Mouse (Mus musculus): Measurements from ENCODE around the gene Fancm.
"Not testable (repeated sequence)": the region's sequence is repeated elsewhere in the genome, so short reads cannot be mapped to it uniquely, and the experiment has no call there.

The Fancm gene

GRCm38 (mm10) chr12:65075085-65075732 lies at the start of gene Fancm:
Gene Fancm (plus strand): TSS chr12:65075603.
- peak; percentile 84 for DNase-seq

- no peak for DNase-seq
Measured at GRCm38 (mm10) chr12:65035839-65036189, 39.6 kb upstream of the Fancm start.

GRCm38 (mm10) chr12:65036190-65036870 lies 39.1 kb upstream of the Fancm start, which contains the start of gene Prpf39:
Gene Prpf39 (plus strand): TSS chr12:65036333.
- DNase-seq = peak; percentile 90

DNA sequence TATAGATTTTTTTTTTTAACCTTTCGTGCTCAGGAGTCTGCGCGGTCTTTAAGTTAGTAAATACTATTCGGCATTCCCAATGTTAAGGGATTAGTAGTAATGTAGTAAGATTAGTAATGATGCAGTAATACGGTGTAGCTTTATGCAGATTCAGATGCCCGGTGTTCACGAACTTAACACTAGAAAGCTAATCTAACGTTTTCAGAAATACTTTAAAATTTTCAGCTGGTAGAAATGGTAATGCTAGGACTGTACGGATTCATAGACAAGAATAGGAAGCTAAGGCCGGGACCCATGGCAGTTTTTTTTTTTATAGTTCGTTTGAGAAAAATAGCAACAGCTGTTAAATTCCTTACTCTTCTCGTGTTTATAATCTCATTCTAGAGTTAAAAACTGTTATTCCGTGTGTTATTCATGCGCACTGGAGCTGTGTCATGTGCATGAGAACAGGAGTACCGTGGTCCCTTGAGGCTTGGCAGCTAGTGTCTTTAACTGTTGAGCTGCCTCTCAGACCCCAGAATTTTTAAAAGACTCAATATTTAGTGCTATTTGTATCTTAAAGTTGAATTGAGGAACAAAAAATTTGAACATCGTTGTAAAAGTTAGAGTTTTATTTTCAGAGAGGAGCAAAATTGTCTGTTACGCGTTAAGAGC lies 38.4 kb upstream of the Fancm start:
- no peak for DNase-seq

GRCm38 (mm10) chr12:65037546-65037937 lies 37.9 kb upstream of the Fancm start:
- DNase-seq = no peak

DNA sequence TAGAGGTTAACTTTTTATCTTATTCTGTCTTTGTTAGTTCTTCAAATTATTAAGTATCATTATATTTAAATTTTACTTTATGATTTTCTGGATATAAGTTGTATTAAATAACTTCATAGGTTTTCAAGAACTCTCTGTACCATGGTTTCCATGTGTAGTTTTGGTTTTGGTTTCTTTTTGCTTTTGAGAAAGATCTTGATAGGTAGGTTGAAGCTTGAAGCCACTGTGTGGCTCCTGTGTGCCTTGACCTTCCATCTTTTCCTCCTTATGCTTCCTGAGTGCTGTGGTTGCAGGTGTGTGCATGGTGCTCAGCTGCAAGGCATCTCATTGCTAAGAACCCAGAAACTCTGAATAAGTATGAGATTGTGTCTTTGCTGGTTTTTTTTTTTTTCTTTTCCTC lies 26.6 kb upstream of the Fancm start:
- no peak for DNase-seq

DNA sequence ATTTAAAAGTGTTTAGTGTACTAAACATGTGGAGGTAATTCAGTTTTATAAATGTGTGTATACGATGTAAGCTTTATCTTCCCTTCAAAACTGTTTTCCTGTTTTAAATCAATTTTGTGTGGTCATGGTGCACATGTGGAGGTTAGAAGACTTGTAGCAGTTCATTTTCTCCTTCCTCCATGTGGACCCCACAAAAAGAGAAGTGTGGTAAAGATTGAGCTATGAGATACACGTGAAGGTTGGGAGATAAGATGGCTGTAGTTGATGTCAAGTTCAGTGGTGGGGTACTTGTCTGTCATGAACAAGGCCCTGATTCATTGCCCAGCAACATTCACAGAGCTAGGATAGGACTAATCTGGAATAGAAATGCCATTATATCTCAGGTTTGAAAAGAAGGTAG lies 17.2 kb upstream of the Fancm start:
- DNase-seq = no peak

DNA sequence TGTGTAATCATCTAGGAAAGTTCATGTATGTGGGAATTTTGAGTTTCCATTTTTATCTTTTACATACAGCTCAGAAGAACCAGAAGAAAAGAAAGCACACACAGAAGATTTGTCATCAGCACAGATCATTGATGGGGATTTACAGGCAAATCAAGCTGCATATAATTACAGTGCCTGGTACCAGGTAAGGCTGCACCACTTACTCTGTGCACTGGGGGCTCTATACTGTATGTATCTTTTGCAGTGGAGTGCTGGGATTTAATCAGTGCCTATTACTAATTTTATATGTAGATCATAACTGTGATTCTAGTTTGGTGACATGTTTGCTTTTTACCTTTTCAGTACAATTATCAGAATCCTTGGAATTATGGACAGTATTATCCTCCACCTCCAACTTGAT lies 14.3 kb upstream of the Fancm start:
- no peak for DNase-seq

GRCm38 (mm10) chr12:65065241-65065640 lies 10.2 kb upstream of the Fancm start:
- DNase-seq = no peak

GRCm38 (mm10) chr12:65066234-65066633 lies 9.2 kb upstream of the Fancm start:
- no peak for DNase-seq

- DNase-seq = no peak
Measured at GRCm38 (mm10) chr12:65068409-65068808, 7.0 kb upstream of the Fancm start.

DNA sequence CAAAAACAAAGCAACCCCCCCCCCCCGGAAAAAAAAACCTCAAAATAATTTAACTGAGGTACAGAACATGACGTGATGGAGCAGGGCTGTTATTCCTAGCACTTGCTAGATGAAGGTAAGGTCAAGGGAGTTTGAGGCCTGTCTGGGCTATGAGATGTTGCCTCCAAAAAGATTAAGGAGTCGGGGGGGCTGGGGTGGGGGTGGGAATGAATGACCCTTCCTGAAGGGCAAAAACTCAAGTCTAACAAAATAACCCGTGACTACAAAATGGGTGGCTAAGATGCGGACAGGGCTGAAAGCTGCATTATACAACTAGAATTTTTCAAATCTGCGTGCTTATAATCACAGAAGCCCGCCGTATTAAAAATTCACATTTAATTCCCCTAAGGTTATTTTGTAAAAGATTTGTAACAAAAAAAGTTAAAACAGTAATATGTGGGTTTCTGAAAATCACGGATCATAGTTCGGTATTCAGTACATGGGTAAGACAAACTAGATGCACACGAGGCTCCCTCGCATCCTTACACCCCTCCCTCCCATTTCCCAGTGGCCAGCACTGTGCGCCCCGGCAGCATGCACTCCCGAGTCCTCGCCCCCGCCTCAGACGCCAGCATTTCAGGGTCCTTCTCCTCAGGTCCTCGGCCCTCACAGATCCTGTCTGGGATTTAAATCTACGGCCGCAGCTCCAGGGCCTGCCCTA lies 2.3 kb upstream of the Fancm start:
- DNase-seq = no peak

DNA sequence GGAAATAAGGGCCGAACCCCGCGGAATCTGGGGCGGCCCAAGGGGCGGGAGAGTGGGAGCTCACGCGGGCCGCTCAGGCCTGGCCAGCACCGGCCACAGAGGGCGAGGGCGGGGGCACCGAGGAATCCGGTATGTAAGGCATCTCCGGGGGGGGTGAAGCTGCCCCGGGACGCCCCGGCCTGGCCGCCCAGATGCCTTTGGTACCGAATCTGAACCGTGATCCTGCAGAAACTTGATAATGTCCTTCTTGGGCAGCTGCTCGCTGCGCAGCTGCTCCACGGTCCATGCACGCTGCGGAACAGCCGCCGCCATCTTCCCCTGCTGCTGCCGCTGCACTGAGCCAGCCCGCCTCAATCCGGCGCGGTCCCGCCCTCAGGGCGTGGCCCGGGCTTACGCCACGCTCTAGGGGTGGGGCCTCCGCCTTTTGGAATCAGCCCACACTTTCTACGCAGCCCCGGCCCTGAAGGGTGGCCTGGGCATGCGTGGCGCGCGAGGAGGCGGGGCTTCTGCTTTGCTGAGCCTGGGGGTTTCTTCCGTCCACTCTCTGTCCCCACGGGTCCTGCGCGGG lies 1.7 kb upstream of the Fancm start, which contains the start of gene Fkbp3:
Gene Fkbp3 (minus strand): TSS at position 397 of the 568 bp plus-strand sequence.
- DNase-seq = peak; percentile 98

GRCm38 (mm10) chr12:65074651-65075050 lies 752 bp upstream of the Fancm start:
- DNase-seq = peak; percentile 18

DNA sequence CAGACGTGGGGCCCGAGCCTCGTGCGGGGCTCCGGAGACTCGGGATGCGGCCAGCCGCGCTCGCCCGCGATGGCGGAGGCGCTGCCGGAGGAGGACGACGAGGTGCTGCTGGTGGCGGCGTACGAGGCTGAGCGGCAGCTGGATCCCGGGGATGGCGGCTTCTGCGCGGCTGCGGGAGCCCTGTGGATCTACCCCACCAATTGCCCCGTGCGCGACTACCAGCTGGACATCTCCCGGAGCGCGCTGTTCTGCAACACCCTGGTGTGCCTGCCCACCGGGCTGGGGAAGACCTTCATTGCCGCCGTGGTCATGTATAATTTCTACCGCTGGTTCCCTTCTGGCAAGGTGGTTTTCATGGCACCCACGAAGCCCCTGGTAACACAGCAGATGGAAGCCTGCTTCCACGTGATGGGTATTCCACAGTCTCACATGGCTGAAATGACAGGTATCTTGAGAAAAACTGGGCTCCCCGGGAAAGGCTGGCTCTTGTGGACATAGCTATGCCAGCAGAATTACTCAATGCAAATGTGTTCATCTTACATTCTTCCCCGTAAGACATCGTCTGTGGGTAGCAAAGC lies 419 bp downstream of the Fancm start:
- DNase-seq = no peak

DNA sequence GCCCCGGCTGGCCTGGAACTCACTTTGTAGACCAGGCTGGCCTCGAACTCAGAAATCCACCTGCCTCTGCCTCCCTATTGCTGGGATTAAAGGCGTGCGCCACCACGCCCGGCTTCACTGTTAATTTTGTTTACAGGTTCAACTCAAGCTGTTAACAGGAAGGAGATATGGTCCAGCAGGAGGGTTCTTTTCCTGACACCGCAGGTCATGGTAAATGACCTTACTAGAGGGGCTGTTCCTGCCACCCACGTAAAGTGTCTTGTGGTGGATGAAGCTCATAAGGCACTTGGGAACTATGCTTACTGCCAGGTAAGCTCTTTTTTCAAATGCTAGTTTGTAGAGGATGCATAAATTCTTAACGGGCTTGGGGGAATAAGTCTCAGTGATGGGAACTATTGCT lies 1.5 kb downstream of the Fancm start:
- no peak for DNase-seq

- no peak for DNase-seq
Measured at GRCm38 (mm10) chr12:65108746-65109145, 33.3 kb downstream of the Fancm start.

- no peak for DNase-seq
Measured at GRCm38 (mm10) chr12:65111503-65111902, 36.1 kb downstream of the Fancm start.

- DNase-seq = no peak
Measured at GRCm38 (mm10) chr12:65112811-65113210, 37.4 kb downstream of the Fancm start.

DNA sequence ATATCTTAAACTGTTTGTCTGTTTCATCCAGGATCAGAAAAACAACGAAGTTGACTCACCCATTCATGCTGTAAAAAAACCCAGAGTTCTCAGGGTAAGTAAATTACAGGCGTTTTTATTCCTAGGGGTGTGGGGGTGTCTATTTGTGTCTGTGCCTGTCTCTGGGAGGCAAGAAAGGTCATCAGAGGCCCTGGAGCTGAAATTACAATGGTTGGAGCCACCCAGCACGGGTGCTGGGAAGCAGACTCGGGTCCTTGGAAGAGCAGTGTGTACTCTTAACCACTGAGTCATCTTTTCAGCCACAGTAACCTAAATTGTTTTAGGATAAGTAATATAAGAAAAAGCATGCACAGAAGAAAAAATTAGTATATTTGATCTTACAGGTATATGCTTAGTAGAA lies 38.5 kb downstream of the Fancm start:
- no peak for DNase-seq

GRCm38 (mm10) chr12:65114978-65115377 lies 39.6 kb downstream of the Fancm start:
- not testable (repeated sequence) for DNase-seq

- no peak for DNase-seq
Measured at GRCm38 (mm10) chr12:65118968-65119367, 43.6 kb downstream of the Fancm start.

GRCm38 (mm10) chr12:65119451-65119850 lies 44.0 kb downstream of the Fancm start:
- no peak for DNase-seq
